Mouse (Mus musculus) liver, postnatal 0 days (tissue): ENCODE data around the gene Crip2.

Experiments used
- CTCF ChIP-seq: sonication (generic); IDR thresholded peaks from 2 replicates; pipeline ENCODE4 v1.5.1; 2016; ENCODE audit warnings: antibody characterized with exemption, low read depth
- EP300 ChIP-seq: IDR thresholded peaks from 2 replicates; pipeline ENCODE4 v1.6.1; 2016; ENCODE audit warnings: antibody characterized with exemption, low read depth, mild to moderate bottlenecking

- TF ChIP-seq EP300 (no peak), CTCF (no peak)
Observed at GRCm38 (mm10) chr12:113135401-113135800, 4.6 kb upstream of the Crip2 start.
